In the genomic region with DNA sequence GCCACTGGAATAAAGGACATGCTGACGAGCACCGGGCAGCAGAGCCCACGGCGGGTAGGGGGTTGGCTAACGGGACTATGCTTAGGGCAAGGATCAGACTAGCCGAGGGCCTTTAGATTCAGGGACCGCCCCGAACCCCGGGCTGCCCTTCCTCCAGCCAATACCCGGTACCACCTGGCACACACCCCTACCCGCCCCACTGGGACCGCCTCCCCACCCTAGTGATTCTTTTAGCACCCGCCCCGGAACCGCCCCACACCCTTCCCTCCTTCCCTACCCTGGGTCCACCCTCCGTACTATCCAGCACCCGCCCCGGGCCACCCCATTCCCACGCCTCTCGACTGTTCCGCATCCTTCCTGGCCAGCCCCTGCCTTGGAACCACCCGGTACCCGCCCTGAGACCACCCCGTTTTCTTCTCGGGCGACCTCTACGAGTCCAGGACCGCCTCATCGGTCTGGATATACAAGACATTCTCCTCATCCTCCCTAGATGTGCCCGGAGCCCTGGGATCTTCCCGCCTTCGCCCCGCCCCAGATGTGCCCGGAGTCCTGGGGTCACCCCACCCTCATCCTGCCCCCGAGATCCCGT, we compare ENCODE assay signal across 8 mouse cellular contexts. TPM values are rescaled to one million over a fixed set of nuclear protein-coding genes. Genes with fewer than 3 reads are reported as not detected.
DNase-seq lines count a peak whose midpoint lies in the region; ATAC-seq and TF ChIP-seq lines count a peak whose summit lies in the region.

No protein-coding gene starts in this region.

- peaks cover 16% of the 10 kb centered on the region for H3K4me1 ChIP-seq in forebrain, embryonic 12.5 days
- H3K4me1 ChIP-seq in heart, postnatal 0 days (ENCODE audit: control insufficient read depth, insufficient read depth): no peaks in the 10 kb centered on the region
- H3K4me1 ChIP-seq in liver, embryonic 13.5 days (replicated peaks): peaks cover 26% of the 10 kb centered on the region
- H3K4me1 ChIP-seq in stomach, embryonic 16.5 days (ENCODE audit: control insufficient read depth, insufficient read depth, low read length): peaks cover 9% of the 10 kb centered on the region; the same call in 1 of the 2 replicates

- TF ChIP-seq EP300 in heart, postnatal 0 days (IDR thresholded peaks at IDR 0.05; ENCODE audit: low read depth): no peak

- H3K27me3 ChIP-seq in forebrain, embryonic 12.5 days: peaks cover 4% of the 10 kb centered on the region; the same call in 1 of the 2 replicates
- H3K27me3 ChIP-seq in heart, postnatal 0 days (ENCODE audit: control insufficient read depth, insufficient read depth, low read length): no peaks in the 10 kb centered on the region
- no peaks in the 10 kb centered on the region for H3K27me3 ChIP-seq in liver, embryonic 13.5 days
- no peaks in the 10 kb centered on the region for H3K27me3 ChIP-seq in stomach, embryonic 16.5 days (ENCODE audit: control insufficient read depth, insufficient read depth, low read length)

- H3K9ac ChIP-seq in forebrain, embryonic 12.5 days: peak overlapping the region; percentile 65
- H3K9ac ChIP-seq in heart, postnatal 0 days (replicated peaks; ENCODE audit: low read depth, low read length): peak overlapping the region; percentile 41
- H3K9ac ChIP-seq in liver, embryonic 13.5 days: peak overlapping the region; percentile 70
- H3K9ac ChIP-seq in stomach, embryonic 16.5 days (ENCODE audit: low read length): peak overlapping the region; percentile 70

- peak; percentile 81 for ATAC-seq in forebrain, embryonic 12.5 days (ENCODE audit: low FRiP score)
- ATAC-seq in heart, postnatal 0 days (ENCODE audit: insufficient read depth, low read depth): peak; percentile 83
- peak; percentile 99 for ATAC-seq in liver, embryonic 13.5 days (ENCODE audit: low read depth)
- ATAC-seq in stomach, embryonic 16.5 days (ENCODE audit: insufficient read depth, low FRiP score): peak; percentile 92

- no peak for TF ChIP-seq CTCF in heart, postnatal 0 days (IDR thresholded peaks at IDR 0.05; ENCODE audit: low read depth)

- under 1% methylated on average over 32 of the region's 36 CpGs for WGBS in forebrain, embryonic 12.5 days
- WGBS in heart, postnatal 0 days: 0% methylated on average over 34 of the region's 36 CpGs
- under 1% methylated on average over 36 of the region's 36 CpGs for WGBS in liver, embryonic 13.5 days (ENCODE audit: insufficient replicate concordance)
- WGBS in stomach, embryonic 16.5 days: 0% methylated on average over 36 of the region's 36 CpGs

- peak overlapping the region; percentile 96 for H3K4me2 ChIP-seq in forebrain, embryonic 12.5 days
- peak overlapping the region; percentile 98 for H3K4me2 ChIP-seq in heart, postnatal 0 days (ENCODE audit: low read depth, low read length)
- H3K4me2 ChIP-seq in liver, embryonic 13.5 days: peak overlapping the region; percentile 96
- peak overlapping the region; percentile 97 for H3K4me2 ChIP-seq in stomach, embryonic 16.5 days (ENCODE audit: low read depth, low read length)

- no peaks in the 10 kb centered on the region for H3K9me3 ChIP-seq in forebrain, embryonic 12.5 days
- no peaks in the 10 kb centered on the region for H3K9me3 ChIP-seq in heart, postnatal 0 days (replicated peaks; ENCODE audit: control insufficient read depth, low read length)
- no peaks in the 10 kb centered on the region for H3K9me3 ChIP-seq in liver, embryonic 13.5 days (replicated peaks)
- H3K9me3 ChIP-seq in stomach, embryonic 16.5 days (replicated peaks; ENCODE audit: control insufficient read depth, low read length): no peaks in the 10 kb centered on the region

- H3K27ac ChIP-seq in forebrain, embryonic 12.5 days: no peak overlapping the region
- H3K27ac ChIP-seq in heart, postnatal 0 days (ENCODE audit: low read depth): no peak overlapping the region
- peak overlapping the region; percentile 64 for H3K27ac ChIP-seq in liver, embryonic 13.5 days
- H3K27ac ChIP-seq in stomach, embryonic 16.5 days (ENCODE audit: low read length): peak overlapping the region; percentile 6; the same call in 1 of the 2 replicates

- H3K4me3 ChIP-seq in forebrain, embryonic 12.5 days (replicated peaks): peak overlapping the region; percentile 50
- H3K4me3 ChIP-seq in heart, postnatal 0 days (ENCODE audit: low read depth, low read length): peak overlapping the region; percentile 59
- H3K4me3 ChIP-seq in liver, embryonic 13.5 days (replicated peaks): peak overlapping the region; percentile 69
- peak overlapping the region; percentile 61 for H3K4me3 ChIP-seq in stomach, embryonic 16.5 days (replicated peaks; ENCODE audit: low read length)

- no peaks in the 10 kb centered on the region for H3K36me3 ChIP-seq in forebrain, embryonic 12.5 days (replicated peaks)
- no peaks in the 10 kb centered on the region for H3K36me3 ChIP-seq in heart, postnatal 0 days (replicated peaks; ENCODE audit: control insufficient read depth, insufficient read depth, low read length)
- H3K36me3 ChIP-seq in liver, embryonic 13.5 days: 0 out of 2 replicates have a peak, but pooled peaks cover 4% of the 10 kb centered on the region
- H3K36me3 ChIP-seq in stomach, embryonic 16.5 days (ENCODE audit: control insufficient read depth, insufficient read depth, low read length): no peaks in the 10 kb centered on the region

- peak; percentile 62 for DNase-seq in CD4-positive, CD25-positive, alpha-beta regulatory T cell, adult 2 months (ENCODE audit: low read depth, low spot score)
- peak; percentile 62 for DNase-seq in c-Kit-positive CD71-positive TER-119-negative erythroid progenitor cells, embryonic 14.5 days (ENCODE audit: low read depth)
- DNase-seq in heart, postnatal 0 days (ENCODE audit: low spot score): peak; percentile 24
- peak; percentile 96 to 97 for DNase-seq in kidney, postnatal 36 days
- peak; percentile 80 for DNase-seq in liver, embryonic 13.5 days
- DNase-seq in neural tube, embryonic 10.5 days (ENCODE audit: extremely low spot score, low spot score): peak; percentile 49

RNA-seq across cellular contexts. Expression of gene Fah, which starts 0.7 kb away (rescaled TPM):
- polyA plus RNA-seq in forebrain, embryonic 12.5 days (2016; fragmentation: Nextera tagmentation; extraction: Ambion mirVana): 2.4 and 3.0 TPM in 2 replicates
- 2.2 and 20.2 TPM in 2 replicates for total RNA-seq in heart, postnatal 0 days (2014; rRNA removed; ENCODE audit: low replicate concordance)
- polyA plus RNA-seq in heart, postnatal 0 days (2015; fragmentation: Nextera tagmentation; extraction: Ambion mirVana): 4.0 and 4.5 TPM in 2 replicates
- 23.3 and 25.4 TPM in 2 replicates for polyA plus RNA-seq in liver, embryonic 13.5 days (2015; fragmentation: Nextera tagmentation; extraction: Ambion mirVana)
- polyA plus RNA-seq in stomach, embryonic 16.5 days (2015; fragmentation: Nextera tagmentation; extraction: Ambion mirVana): 15.0 TPM in 2 replicates

Comparison
In these comparisons a context has a peak if more than half of its experiments do, and no peak if none do; other contexts are left out.
1. DNase-seq: peak in every context shown above with its lines; median percentile 96 in kidney, postnatal 36 days; 80 in liver, embryonic 13.5 days; 62 in CD4-positive, CD25-positive, alpha-beta regulatory T cell, adult 2 months; 62 in c-Kit-positive CD71-positive TER-119-negative erythroid progenitor cells, embryonic 14.5 days; 49 in neural tube, embryonic 10.5 days; 24 in heart, postnatal 0 days.
2. H3K27ac ChIP-seq: peak in liver, embryonic 13.5 days (single experiment) and stomach, embryonic 16.5 days (single experiment); none in forebrain, embryonic 12.5 days (single experiment) and heart, postnatal 0 days (single experiment).
3. Peak in every context shown above with its lines, with median percentiles within 50 percentile points of each other: ATAC-seq, H3K4me2 ChIP-seq, H3K4me3 ChIP-seq and H3K9ac ChIP-seq.